Mouse (Mus musculus): ENCODE measurements around the gene Zfp595. TPM values are rescaled to one million over a fixed set of nuclear protein-coding genes. Genes with fewer than 3 reads are reported as not detected.

Gene Zfp595
- 7.8 TPM for polyA plus RNA-seq (2017; shearing (Covaris generic))

GRCm38 (mm10) chr13:67332019-67332724 is at the start of gene Zfp595:
Zfp595 (minus strand) TSS chr13:67332570.

GRCm38 (mm10) chr13:67375050-67375911 is 42.9 kb upstream of the Zfp595 start, which contains the start of the genes Gm28041 and Zfp456:
Gm28041 (minus strand) TSS chr13:67375733.
Zfp456 (minus strand) TSS chr13:67375810.

GRCm38 (mm10) chr13:67360131-67360744 is 27.9 kb upstream of the Zfp595 start, which contains the start of the genes Gm28044 and Zfp953:
Gm28044 (minus strand) TSS chr13:67360536.
Zfp953 (minus strand) TSS chr13:67360605.

GRCm38 (mm10) chr13:67305822-67306672 is 26.3 kb downstream of the Zfp595 start, which contains the start of gene Zfp457:
Zfp457 (minus strand) TSS chr13:67306485.

GRCm38 (mm10) chr13:67278314-67278713 is 54.1 kb downstream of the Zfp595 start, which contains the start of gene Zfp458:
Zfp458 (minus strand) TSS chr13:67278466.

Other genes with a start within 250 kb of the Zfp595 start
- gene Zfp708, start 234.6 kb downstream of the Zfp595 start, polyA plus RNA-seq (2017; shearing (Covaris generic)) = 6.4 TPM
- 3.1 TPM for gene Gm28557, start 224.0 kb downstream of the Zfp595 start, polyA plus RNA-seq (2017; shearing (Covaris generic))
- 0.22 TPM for gene Rslcan18, start 216.3 kb downstream of the Zfp595 start, polyA plus RNA-seq (2017; shearing (Covaris generic))
- 4.0 TPM for gene Zfp759, start 210.9 kb downstream of the Zfp595 start, polyA plus RNA-seq (2017; shearing (Covaris generic))
- gene Rsl1, start 159.4 kb downstream of the Zfp595 start, polyA plus RNA-seq (2017; shearing (Covaris generic)) = 15.3 TPM
- 4.6 TPM for gene Zfp455, start 138.1 kb downstream of the Zfp595 start, polyA plus RNA-seq (2017; shearing (Covaris generic))
- 2.3 TPM for gene Zfp458, start 54.1 kb downstream of the Zfp595 start, polyA plus RNA-seq (2017; shearing (Covaris generic))
- 0.77 TPM for gene Zfp457, start 26.1 kb downstream of the Zfp595 start, polyA plus RNA-seq (2017; shearing (Covaris generic))
- gene Gm28044, start 28.0 kb upstream of the Zfp595 start, polyA plus RNA-seq (2017; shearing (Covaris generic)) = 0.78 TPM
- 3.3 TPM for gene Zfp953, start 28.0 kb upstream of the Zfp595 start, polyA plus RNA-seq (2017; shearing (Covaris generic))
- 1.2 TPM for gene Gm28041, start 43.2 kb upstream of the Zfp595 start, polyA plus RNA-seq (2017; shearing (Covaris generic))
- 6.9 TPM for gene Zfp456, start 43.2 kb upstream of the Zfp595 start, polyA plus RNA-seq (2017; shearing (Covaris generic))
- 21.4 TPM for gene Zfp429, start 67.2 kb upstream of the Zfp595 start, polyA plus RNA-seq (2017; shearing (Covaris generic))
- 4.0 TPM for gene Zfp459, start 88.8 kb upstream of the Zfp595 start, polyA plus RNA-seq (2017; shearing (Covaris generic))
- 15.4 TPM for gene Zfp874a, start 119.1 kb upstream of the Zfp595 start, polyA plus RNA-seq (2017; shearing (Covaris generic))
- 11.5 TPM for gene Zfp874b, start 151.7 kb upstream of the Zfp595 start, polyA plus RNA-seq (2017; shearing (Covaris generic))
- 15.2 TPM for gene Zfp58, start 168.0 kb upstream of the Zfp595 start, polyA plus RNA-seq (2017; shearing (Covaris generic))
- not detected for gene Gm26965, start 193.6 kb upstream of the Zfp595 start, polyA plus RNA-seq (2017; shearing (Covaris generic))
- 41.3 TPM for gene Zfp87, start 193.6 kb upstream of the Zfp595 start, polyA plus RNA-seq (2017; shearing (Covaris generic))
- 18.8 TPM for gene Zfp748, start 221.3 kb upstream of the Zfp595 start, polyA plus RNA-seq (2017; shearing (Covaris generic))

Measured in CD4-positive, CD25-positive, alpha-beta regulatory T cell (primary cell).